Mouse (Mus musculus) gastrocnemius, postnatal 36 days (tissue): Measurements from ENCODE around the gene Cdkn1c. TPM values are rescaled to one million over a fixed set of nuclear protein-coding genes. Genes with fewer than 3 reads are reported as not detected.

Experiments used
- total RNA-seq, 2 experiments: library from RNA; stranded (reverse); gene quantifications; 2 replicates each; pipeline ENCODE4 v1.2.3; 2021

Gene Cdkn1c
- total RNA-seq, 2 experiments from 2014 or later, result 43.2 to 98.2 TPM

Other genes starting within 250 kb of the Cdkn1c start
- under 1 TPM in 1 of 2 experiments, not detected in 1; 0.25 TPM for gene Slc22a18, start 12.7 kb upstream of the Cdkn1c start, total RNA-seq
- gene Phlda2, start 42.1 kb upstream of the Cdkn1c start, total RNA-seq, result not detected
- 100 to 1,000 TPM; 167 to 189 TPM for gene Nap1l4, start 88.1 kb upstream of the Cdkn1c start, total RNA-seq
- 10 to 100 TPM; 33.9 to 38.6 TPM for gene Cars, start 139.0 kb upstream of the Cdkn1c start, total RNA-seq
- under 1 TPM; 0.10 to 0.20 TPM for gene Tnfrsf26, start 167.7 kb upstream of the Cdkn1c start, total RNA-seq
- 1 to 10 TPM; 1.5 to 2.0 TPM for gene Tnfrsf22, start 188.6 kb upstream of the Cdkn1c start, total RNA-seq
- gene Tnfrsf23, start 224.8 kb upstream of the Cdkn1c start, total RNA-seq, result 1 to 10 TPM; 2.7 to 3.3 TPM